Mouse (Mus musculus) forebrain, embryonic 15.5 days (tissue): ENCODE measurements around the gene Gm10638. TPM values are rescaled to one million over a fixed set of nuclear protein-coding genes. Genes with fewer than 3 reads are reported as not detected.
A peak's percentile ranks its signal among the peaks of the same experiment; 100 is the strongest.

Experiments
- ATAC-seq: fragments of 200-750 bp; cut with Nextera tagmentation; replicated peaks from 2 replicates; pipeline ENCODE4 v1.8.0; 2017; ENCODE audit warnings: mild to moderate bottlenecking, moderate TSS enrichment, moderate library complexity
- H3K27ac ChIP-seq: fragments of 300-500 bp; sonication (generic); replicated peaks from 2 replicates; pipeline ENCODE4 v1.5.1; 2015; ENCODE audit warnings: mild to moderate bottlenecking, inconsistent platforms
- H3K27me3 ChIP-seq: fragments of 300-500 bp; sonication (generic); 2 replicates; pipeline ENCODE4 v1.6.1; 2015; ENCODE audit warnings: inconsistent platforms
- H3K36me3 ChIP-seq: fragments of 300-500 bp; sonication (generic); 2 replicates; pipeline ENCODE4 v1.6.1; 2015; ENCODE audit warnings: mild to moderate bottlenecking, inconsistent platforms
- H3K4me1 ChIP-seq: fragments of 300-500 bp; sonication (generic); 2 replicates; pipeline ENCODE4 v1.6.1; 2015; ENCODE audit warnings: inconsistent platforms
- H3K4me2 ChIP-seq: fragments of 300-500 bp; sonication (generic); replicated peaks from 2 replicates; pipeline ENCODE4 v1.6.1; 2015; ENCODE audit warnings: mild to moderate bottlenecking, inconsistent platforms
- H3K4me3 ChIP-seq: fragments of 300-500 bp; sonication (generic); 2 replicates; pipeline ENCODE4 v1.5.1; 2015; ENCODE audit warnings: mild to moderate bottlenecking, inconsistent platforms
- H3K9ac ChIP-seq: fragments of 300-500 bp; sonication (generic); replicated peaks from 2 replicates; pipeline ENCODE4 v1.6.1; 2015; ENCODE audit warnings: mild to moderate bottlenecking, inconsistent platforms
- H3K9me3 ChIP-seq: fragments of 300-500 bp; sonication (generic); 2 replicates; pipeline ENCODE4 v1.6.1; 2016; ENCODE audit warnings: inconsistent platforms
- WGBS: fragments of 180-500 bp; shearing (Covaris S2); methylation state at CpG from one replicate; pipeline ENCODE4 v1.1.7; 2015; ENCODE audit warnings: mixed read lengths; 5-methylcytosine and 5-hydroxymethylcytosine counted together
- polyA plus RNA-seq: library from polyadenylated mRNA; unstranded; fragments of >200 nt; fragmentation: Nextera tagmentation; extraction: Ambion mirVana; gene quantifications from 2 replicates; pipeline ENCODE4 v1.2.1, GENCODE M21; 2015

Gene Gm10638
- 8.7 and 12.0 TPM in 2 replicates for polyA plus RNA-seq

- Histone ChIP-seq H3K9ac (peak within 1 kb of the TSS; percentile 94), H3K27ac (peak within 1 kb of the TSS; percentile 94), H3K4me2 (peak within 1 kb of the TSS; percentile 71), H3K36me3 (no peaks in the 10 kb centered on the region), H3K4me1 (peaks cover 42% of the 10 kb centered on the region), H3K27me3 (no peaks in the 10 kb centered on the region), H3K4me3 (peak within 1 kb of the TSS; percentile 72), H3K9me3 (no peaks in the 10 kb centered on the region)
- ATAC-seq = peak; percentile 82
- WGBS = under 1% methylated on average over 75 of the region's 88 CpGs
These were observed at the start of gene Gm10638, which contains the start of gene Siah1a for GRCm38 (mm10) chr8:86745221-86745934. Gene Gm10638 (plus strand): TSS chr8:86745699. Gene Siah1a (minus strand): TSS chr8:86745934.

DNA sequence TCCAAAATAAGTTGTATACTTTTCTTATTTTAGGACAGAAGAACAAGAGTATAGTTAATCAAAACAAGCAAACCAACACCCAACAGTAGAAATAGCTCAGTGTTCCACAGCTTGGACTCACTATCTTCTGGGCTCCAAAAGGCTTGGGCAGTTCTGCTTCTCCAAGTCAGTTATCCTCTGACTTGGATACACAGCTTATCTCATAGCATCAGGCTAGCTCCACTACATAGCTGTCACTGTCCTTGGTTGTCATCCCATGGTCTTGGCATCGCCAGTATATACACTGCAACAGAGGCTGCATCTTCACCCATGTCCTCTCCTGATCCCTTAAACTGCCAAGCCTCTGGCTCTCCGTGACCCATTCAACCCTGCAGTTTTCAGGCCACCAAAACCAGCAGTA, 49.8 kb upstream of the Gm10638 start:
- 94% methylated on average over 2 of the region's 2 CpGs for WGBS
- no peak overlapping the region for H3K4me3 ChIP-seq
- ATAC-seq = no peak
- H3K9ac ChIP-seq = no peak overlapping the region
- H3K4me1 ChIP-seq = no peaks in the 10 kb centered on the region
- H3K27me3 ChIP-seq = no peaks in the 10 kb centered on the region
- H3K4me2 ChIP-seq = no peak overlapping the region
- no peaks in the 10 kb centered on the region for H3K9me3 ChIP-seq
- no peak overlapping the region for H3K27ac ChIP-seq
- no peaks in the 10 kb centered on the region for H3K36me3 ChIP-seq

DNA sequence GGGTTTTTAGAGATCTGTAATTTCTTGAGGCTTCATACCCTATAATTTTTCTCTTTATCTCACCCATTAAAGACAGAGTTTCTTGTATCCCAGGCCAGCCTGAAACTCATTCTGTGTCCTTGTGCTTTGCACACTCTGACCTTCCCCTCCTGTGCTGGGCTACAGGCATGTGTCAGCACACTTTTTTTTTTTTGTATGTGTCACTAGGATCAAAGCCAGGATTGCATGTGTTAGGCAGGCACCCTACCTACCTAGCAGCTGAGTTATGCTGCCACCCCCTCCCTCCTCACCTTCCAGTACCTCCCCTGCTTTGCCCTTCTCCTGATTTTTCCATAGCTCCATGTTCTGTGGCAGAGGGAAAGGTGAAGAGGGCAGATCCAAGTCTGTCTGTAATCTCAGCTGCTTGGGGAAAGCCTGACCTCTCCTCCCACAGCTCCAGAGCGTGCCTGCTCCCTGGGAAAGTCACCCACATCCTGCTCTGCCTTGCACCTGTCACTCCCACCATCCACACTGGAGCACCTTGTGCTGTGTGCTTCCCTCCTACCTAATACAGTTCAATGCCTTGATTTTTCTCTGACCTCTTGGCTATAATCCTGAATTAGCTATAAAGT, 46.6 kb upstream of the Gm10638 start:
- Histone ChIP-seq H3K4me2 (no peak overlapping the region), H3K27ac (no peak overlapping the region), H3K4me1 (no peaks in the 10 kb centered on the region), H3K36me3 (no peaks in the 10 kb centered on the region), H3K9ac (no peak overlapping the region), H3K4me3 (no peak overlapping the region), H3K9me3 (no peaks in the 10 kb centered on the region), H3K27me3 (no peaks in the 10 kb centered on the region)
- 96% methylated on average over 1 of the region's 1 CpGs for WGBS
- no peak for ATAC-seq

DNA sequence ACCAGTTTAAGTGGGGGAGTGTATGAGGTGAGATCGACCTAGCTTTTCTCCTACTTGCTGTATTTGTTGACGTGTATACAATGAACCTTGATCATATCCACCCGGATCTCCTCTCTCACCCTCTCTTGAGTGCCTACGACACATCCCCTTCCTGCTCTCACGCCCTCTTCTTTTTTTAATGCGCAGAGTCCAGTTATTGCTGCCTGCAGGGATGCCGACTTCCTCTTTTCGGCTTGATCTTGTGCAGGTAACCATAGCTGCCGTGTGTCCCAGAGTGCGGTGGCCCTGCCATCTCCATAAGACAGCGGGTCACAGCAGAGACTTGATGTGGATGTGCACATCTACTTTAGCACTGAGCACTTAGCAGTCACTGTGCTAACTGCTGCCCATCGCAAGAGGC, 46.0 kb upstream of the Gm10638 start:
- 92% methylated on average over 12 of the region's 12 CpGs for WGBS
- H3K9ac ChIP-seq = no peak overlapping the region
- H3K4me3 ChIP-seq = no peak overlapping the region
- H3K4me2 ChIP-seq = no peak overlapping the region
- H3K9me3 ChIP-seq = no peaks in the 10 kb centered on the region
- ATAC-seq = no peak
- H3K27ac ChIP-seq = no peak overlapping the region
- no peaks in the 10 kb centered on the region for H3K36me3 ChIP-seq
- H3K4me1 ChIP-seq = no peaks in the 10 kb centered on the region
- H3K27me3 ChIP-seq = no peaks in the 10 kb centered on the region

DNA sequence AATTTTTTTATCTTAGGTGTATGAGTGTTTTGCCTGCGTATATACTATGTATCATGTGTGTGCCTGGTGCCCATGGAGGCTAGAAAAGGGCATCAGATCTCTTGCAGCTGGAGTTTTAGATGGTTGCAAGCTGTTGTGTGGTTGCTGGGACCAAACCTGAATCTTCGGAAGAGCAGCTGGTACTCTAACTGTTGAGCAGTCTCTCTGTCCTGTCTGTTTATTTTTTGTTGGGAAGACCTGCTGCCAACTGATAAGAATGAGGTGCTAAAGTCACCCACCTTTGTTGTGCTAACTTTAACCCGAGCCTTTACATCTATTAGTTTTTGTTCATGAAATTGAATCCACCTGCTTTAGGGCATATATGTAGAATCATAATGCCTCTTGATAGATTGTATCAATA, 43.0 kb upstream of the Gm10638 start:
- H3K27ac ChIP-seq = no peak overlapping the region; the same call in 1 of the 2 replicates
- no peak for ATAC-seq
- no peaks in the 10 kb centered on the region for H3K4me1 ChIP-seq
- no peaks in the 10 kb centered on the region for H3K36me3 ChIP-seq
- H3K4me2 ChIP-seq = no peak overlapping the region
- WGBS = 91% methylated on average over 3 of the region's 3 CpGs
- no peaks in the 10 kb centered on the region for H3K27me3 ChIP-seq
- H3K4me3 ChIP-seq = no peak overlapping the region
- H3K9ac ChIP-seq = no peak overlapping the region
- no peaks in the 10 kb centered on the region for H3K9me3 ChIP-seq

DNA sequence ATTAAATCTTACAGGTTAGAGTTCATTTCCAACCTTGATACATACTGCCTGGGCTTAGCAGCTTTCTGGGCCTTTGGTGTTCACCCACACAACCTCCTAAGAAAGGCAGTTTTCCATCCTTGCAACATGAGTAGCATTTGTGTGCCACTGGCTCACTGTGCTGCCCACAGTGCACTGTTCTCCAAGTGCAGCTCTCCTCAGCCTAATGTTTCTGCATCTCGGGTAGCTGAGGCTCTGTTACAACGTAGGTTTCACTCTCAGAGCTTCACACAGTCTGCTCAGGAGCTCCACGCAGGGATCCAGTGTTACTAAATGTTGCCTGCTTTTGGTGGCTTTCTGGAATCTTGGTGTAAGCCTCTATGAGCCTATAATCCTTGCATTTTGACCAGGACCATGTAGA, 40.2 kb upstream of the Gm10638 start:
- 87% methylated on average over 3 of the region's 3 CpGs for WGBS
- no peak for ATAC-seq

DNA sequence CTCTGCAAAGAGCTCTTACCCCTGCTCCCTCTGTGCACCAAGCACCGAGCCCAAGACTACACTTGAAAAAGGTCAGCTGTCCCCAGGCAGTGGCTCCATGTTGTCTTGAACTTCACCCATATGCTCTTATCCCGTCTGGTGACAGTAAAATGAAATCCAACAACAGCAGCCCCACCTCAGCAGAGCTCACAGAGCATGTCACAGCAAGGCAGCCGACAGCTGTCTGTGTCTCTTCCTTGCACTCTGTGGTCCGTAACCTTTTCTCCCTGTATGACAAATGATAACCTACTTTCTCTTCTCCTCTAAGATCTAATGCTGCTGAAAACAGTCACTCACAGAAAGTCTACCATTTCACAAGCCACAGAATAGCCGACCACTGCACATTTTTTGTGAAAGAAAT, 38.7 kb upstream of the Gm10638 start:
- H3K4me2 ChIP-seq = no peak overlapping the region
- H3K4me1 ChIP-seq = peaks cover 13% of the 10 kb centered on the region
- no peak overlapping the region for H3K9ac ChIP-seq
- no peaks in the 10 kb centered on the region for H3K36me3 ChIP-seq
- ATAC-seq = no peak
- 87% methylated on average over 5 of the region's 5 CpGs for WGBS
- no peaks in the 10 kb centered on the region for H3K9me3 ChIP-seq
- H3K27ac ChIP-seq = no peak overlapping the region
- no peak overlapping the region for H3K4me3 ChIP-seq
- H3K27me3 ChIP-seq = no peaks in the 10 kb centered on the region

More for the DNA sequence above, 40.2 kb upstream of the Gm10638 start:
- no peak overlapping the region for H3K27ac ChIP-seq
- H3K9ac ChIP-seq = no peak overlapping the region
- H3K4me1 ChIP-seq = no peaks in the 10 kb centered on the region; the same call in 1 of the 2 replicates
- no peak overlapping the region for H3K4me3 ChIP-seq
- no peaks in the 10 kb centered on the region for H3K36me3 ChIP-seq
- H3K4me2 ChIP-seq = no peak overlapping the region
- H3K27me3 ChIP-seq = no peaks in the 10 kb centered on the region
- H3K9me3 ChIP-seq = no peaks in the 10 kb centered on the region

- Histone ChIP-seq H3K9me3 (no peaks in the 10 kb centered on the region), H3K9ac (no peak overlapping the region), H3K27me3 (no peaks in the 10 kb centered on the region), H3K36me3 (no peaks in the 10 kb centered on the region), H3K4me3 (no peak overlapping the region), H3K4me2 (no peak overlapping the region), H3K4me1 (peaks cover 24% of the 10 kb centered on the region), H3K27ac (no peak overlapping the region)
- WGBS = 69% methylated on average over 4 of the region's 4 CpGs
- no peak for ATAC-seq
These were observed 37.6 kb upstream of the Gm10638 start for GRCm38 (mm10) chr8:86707873-86708272.

- no peak overlapping the region for H3K4me2 ChIP-seq
- H3K4me3 ChIP-seq = no peak overlapping the region
- H3K9me3 ChIP-seq = no peaks in the 10 kb centered on the region
- no peaks in the 10 kb centered on the region for H3K36me3 ChIP-seq
- peaks cover 44% of the 10 kb centered on the region for H3K4me1 ChIP-seq
- no peak for ATAC-seq
- H3K9ac ChIP-seq = no peak overlapping the region
- H3K27ac ChIP-seq = peak overlapping the region; percentile 91
- WGBS = 93% methylated on average over 3 of the region's 3 CpGs
- H3K27me3 ChIP-seq = no peaks in the 10 kb centered on the region
These were observed 32.9 kb upstream of the Gm10638 start for GRCm38 (mm10) chr8:86712594-86712993.

DNA sequence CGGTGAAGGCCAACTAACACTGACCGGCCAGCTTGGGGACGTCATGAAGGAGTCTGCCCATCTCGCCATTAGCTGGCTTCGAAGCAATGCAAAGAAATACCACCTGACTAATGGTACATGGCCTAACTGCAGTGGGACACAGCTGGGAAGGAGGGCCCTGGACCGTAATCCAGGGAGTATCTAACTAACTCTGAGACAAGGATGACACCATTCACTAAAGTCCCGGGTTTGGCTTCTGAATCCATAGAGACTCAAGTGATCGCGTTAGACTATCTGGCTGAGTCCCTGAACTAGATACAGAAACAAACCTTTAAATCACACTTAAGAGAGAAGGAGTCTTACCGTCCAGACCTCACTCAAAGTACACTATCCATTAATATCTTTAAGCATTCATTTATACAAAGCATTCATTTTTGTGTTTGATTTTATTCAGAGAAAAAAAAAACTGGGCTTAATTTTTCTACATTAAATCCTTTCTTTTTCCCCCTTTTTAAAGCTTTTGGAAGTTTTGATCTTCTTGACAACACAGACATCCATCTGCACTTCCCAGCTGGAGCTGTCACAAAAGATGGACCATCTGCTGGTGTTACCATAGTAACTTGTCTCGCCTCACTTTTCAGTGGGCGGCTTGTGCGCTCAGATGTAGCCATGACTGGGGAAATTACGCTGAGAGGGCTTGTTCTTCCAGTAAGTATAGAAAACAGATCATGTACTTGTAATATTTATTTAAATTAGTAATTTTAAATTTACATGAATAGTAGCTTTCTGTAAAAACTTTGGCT, 31.9 kb upstream of the Gm10638 start:
- peak; percentile 90 for ATAC-seq
- peak overlapping the region; percentile 20 for H3K4me2 ChIP-seq

GRCm38 (mm10) chr8:86718332-86718994, 27.0 kb upstream of the Gm10638 start:
- no peaks in the 10 kb centered on the region for H3K9me3 ChIP-seq
- H3K36me3 ChIP-seq = peaks cover 13% of the 10 kb centered on the region; the same call in 1 of the 2 replicates
- WGBS = 87% methylated on average over 2 of the region's 2 CpGs
- no peak overlapping the region for H3K27ac ChIP-seq
- H3K4me2 ChIP-seq = no peak overlapping the region
- H3K9ac ChIP-seq = no peak overlapping the region
- no peak overlapping the region for H3K4me3 ChIP-seq
- no peak for ATAC-seq
- no peaks in the 10 kb centered on the region for H3K27me3 ChIP-seq
- peaks cover 14% of the 10 kb centered on the region for H3K4me1 ChIP-seq

More for the DNA sequence above, 31.9 kb upstream of the Gm10638 start:
- no peaks in the 10 kb centered on the region for H3K36me3 ChIP-seq
- H3K4me1 ChIP-seq = peaks cover 44% of the 10 kb centered on the region
- no peaks in the 10 kb centered on the region for H3K27me3 ChIP-seq
- no peaks in the 10 kb centered on the region for H3K9me3 ChIP-seq
- WGBS = 52% methylated on average over 14 of the region's 14 CpGs
- H3K9ac ChIP-seq = no peak overlapping the region
- H3K4me3 ChIP-seq = no peak overlapping the region
- peak overlapping the region; percentile 91 for H3K27ac ChIP-seq
